Mouse (Mus musculus) c-Kit-positive CD71-positive TER-119-negative erythroid progenitor cells, embryonic 14.5 days (primary cell): ENCODE results near the gene Btbd35f16.
"Not testable (repeated sequence)": the region's sequence is repeated elsewhere in the genome, so short reads cannot be mapped to it uniquely, and the experiment has no call there.

Experiments
- DNase-seq: peaks from one replicate; pipeline ENCODE4 v3.0.0-alpha.2; 2013; ENCODE audit warnings: low read depth

The Btbd35f16 gene

GRCm38 (mm10) chrX:3956902-3957301, at the start of gene Btbd35f16:
Gene Btbd35f16, minus strand, starts transcription at chrX:3957002.
- not testable (repeated sequence) for DNase-seq
